Mouse (Mus musculus) G1E-ER4 (cell line): Measurements from ENCODE around the gene AC141477.1. TPM values are rescaled to one million over a fixed set of nuclear protein-coding genes. Genes with fewer than 3 reads are reported as not detected.

Experiments used
- GATA1 ChIP-seq: IDR thresholded peaks from one replicate; pipeline ENCODE4 v1.8.0; 2012; ENCODE audit warnings: low read length, inconsistent platforms
- polyA plus RNA-seq: library from polyadenylated mRNA; stranded (reverse); fragments of >175 nt; gene quantifications from 2 replicates; pipeline ENCODE4 v1.2.3, GENCODE M21; 2012

The AC141477.1 gene
- polyA plus RNA-seq: not detected in 2 replicates

DNA sequence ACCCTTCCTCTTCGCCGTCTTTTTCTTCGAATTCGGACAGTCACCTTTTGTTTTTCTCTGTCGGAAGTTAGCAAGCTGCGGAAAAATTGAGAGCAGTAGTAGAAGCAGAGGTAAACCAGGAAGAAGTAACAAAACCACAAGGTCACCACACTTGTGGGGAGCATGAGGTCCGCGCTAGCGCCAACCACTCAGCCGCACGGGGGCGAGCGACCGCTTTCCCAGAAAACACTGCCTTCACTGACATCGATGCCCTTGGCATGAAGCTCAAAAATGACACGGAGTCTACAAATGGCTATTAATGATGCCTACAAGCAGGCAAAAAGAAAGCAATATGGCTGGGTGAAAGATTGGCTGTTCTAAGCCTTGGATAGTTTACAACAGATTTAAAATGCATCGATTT lies at the start of gene AC141477.1:
TSS of gene AC141477.1 (minus strand) at position 164 of the 400 bp plus-strand sequence.
- no peak for TF ChIP-seq GATA1

DNA sequence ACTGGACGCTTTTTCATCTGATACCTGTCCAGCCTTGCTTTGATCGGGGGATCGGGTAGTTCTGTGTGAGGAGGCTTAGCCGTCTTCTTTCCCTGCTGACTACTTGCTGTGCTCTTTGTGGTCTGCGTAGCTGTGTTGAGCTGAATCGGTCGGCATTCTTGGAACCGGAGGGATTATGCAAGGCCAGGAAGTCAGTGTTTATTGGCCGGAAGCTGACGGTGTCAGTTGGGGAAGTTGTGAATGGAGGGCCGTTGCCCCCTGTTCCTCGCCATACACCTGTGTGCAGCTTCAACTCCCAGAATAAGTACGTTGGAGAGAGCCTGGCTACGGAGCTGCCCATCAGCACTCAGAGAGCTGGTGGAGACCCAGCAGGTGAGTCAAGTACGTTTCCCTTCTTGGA lies 49.0 kb upstream of the AC141477.1 start:
- no peak for TF ChIP-seq GATA1

DNA sequence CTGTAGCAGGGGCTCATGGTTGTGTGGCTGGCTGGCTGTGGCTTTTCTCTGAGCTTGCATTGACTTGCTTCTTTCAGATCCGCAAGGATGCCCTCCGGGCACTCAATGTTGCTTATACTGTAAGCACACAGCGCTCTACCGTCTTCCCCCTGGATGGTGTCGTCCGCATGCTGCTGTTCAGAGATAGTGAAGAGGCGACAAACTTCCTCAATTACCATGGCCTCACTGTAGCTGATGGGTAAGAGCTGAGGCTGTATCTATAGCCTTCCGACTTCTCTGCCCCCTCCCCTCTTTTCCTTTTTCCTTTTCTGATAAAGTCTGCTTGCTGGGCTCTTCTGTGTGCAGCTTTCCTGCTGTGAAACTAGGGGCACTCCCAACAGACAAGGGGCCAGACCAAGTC lies 48.0 kb upstream of the AC141477.1 start:
- no peak for TF ChIP-seq GATA1

DNA sequence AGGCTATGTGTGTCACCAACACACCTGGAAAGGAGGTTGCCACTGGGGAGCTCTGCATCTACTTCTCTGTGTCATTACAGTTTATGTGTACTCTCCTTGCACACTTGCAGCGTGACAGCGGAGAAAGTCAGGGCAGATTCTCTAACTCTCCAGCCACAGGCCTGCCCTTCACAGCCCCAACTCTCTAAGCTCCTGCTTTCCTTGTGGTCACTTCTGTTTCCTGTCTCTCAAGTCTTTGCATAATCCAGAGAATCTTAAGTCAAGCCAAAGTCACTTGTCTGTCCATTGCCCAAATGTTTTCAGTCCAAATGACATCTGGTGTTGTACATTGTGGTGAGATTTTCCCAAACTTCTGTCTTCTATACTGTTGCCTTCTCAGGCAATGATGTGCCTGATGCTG lies 46.1 kb upstream of the AC141477.1 start:
- no peak for TF ChIP-seq GATA1

DNA sequence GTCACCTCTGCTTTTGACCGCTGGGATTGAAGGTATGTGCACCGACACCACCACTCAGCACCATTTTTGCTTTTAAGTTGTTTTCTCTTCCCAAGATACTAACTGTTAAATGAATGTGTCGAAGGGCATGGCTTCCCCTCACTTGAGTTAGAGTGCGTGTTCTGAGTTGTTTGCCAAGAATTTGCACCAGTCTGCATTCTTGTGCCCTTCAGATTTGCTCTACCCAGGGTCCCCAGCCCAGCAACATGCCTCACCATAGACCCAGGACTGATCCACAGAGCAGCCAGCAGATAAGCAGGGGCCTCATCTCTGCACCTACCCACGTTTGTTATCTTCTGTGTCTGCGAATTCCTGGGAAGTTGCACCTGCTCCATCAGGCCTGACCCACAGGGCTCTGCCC lies 41.2 kb upstream of the AC141477.1 start:
- TF ChIP-seq GATA1: no peak

DNA sequence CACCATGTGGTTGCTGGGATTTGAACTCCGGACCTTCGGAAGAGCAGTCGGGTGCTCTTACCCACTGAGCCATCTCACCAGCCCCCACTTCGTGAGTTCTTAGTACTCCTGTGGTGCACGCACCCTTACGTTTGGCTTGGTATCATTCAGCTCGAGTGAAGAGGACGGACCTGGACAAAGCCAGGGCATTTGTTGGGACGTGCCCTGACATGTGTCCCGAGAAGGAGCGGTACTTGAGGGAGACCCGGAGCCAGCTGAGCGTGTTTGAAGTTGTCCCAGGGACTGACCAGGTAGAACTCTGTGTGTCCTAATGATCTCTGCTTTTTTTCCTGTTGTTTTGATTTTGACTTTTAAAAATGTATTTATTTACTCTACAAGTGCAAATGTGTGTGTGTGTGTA lies 40.6 kb upstream of the AC141477.1 start:
- TF ChIP-seq GATA1: no peak

DNA sequence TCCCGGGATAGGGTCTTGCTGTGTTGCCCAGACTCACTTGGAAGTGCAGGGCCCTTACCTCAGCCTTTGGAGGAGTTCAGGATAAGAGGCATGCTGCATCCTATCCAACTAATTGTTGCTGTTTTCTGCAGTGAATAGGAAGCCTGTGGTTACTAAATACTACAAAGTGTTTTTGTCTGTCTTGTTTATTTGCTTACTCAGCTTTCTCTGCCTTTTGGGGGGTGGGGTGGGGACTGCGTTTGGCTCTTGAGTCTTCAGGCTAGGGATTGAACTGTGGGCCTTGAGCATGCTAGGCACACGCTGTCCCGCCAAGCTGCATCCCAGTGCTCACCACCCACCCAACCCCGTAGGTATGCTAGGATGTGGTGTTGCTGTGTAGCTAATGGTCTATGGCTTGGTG lies 33.5 kb upstream of the AC141477.1 start:
- TF ChIP-seq GATA1: no peak

DNA sequence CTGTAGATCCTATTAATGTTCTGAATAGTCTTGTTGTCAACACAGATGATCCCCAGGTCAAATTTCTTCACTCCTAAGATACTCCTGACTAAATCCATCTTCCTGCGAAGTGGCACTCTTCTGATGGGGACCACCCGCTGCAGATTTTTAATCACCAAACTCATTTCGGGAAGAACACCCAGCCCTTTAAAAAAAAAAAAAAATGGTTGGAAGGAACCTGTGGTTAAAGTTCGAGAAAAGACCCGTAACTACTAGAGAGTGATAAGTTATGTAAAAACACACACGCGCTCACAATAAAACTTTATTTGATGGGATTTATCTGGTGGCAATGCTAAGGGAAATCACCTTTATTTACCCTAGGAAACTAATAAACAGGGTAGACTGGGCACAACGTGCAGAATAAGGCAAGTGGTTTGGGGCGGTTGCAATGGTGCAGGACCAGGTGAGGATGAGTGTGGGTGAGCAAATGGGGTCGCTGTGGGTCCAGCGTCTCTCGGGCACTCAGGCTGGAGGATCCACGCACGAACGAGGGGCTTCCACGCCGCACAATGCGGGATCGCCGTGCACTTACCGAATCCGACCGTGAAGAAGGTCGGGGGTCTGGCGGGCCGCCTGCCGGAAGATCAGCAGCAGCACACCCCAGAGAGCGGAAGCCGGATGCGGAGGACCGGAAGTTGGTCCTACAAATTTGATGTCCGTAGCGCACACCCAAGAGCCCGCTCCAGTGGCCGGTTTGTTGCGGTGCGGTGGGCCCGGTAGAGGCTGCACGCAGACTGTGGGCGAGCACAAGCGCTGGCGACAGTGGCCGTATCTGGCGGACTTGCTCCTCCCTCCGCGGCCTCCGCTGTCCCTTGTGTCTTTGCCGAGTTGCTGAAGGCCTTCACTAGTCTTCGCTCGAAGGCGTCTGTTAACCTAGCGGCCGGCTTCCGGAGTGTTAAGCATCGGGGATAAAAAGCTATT lies 28.2 kb upstream of the AC141477.1 start, which contains the start of the genes Mcm3ap and Ybey:
TSS of gene Mcm3ap (plus strand) at position 725 of the 960 bp plus-strand sequence.
TSS of gene Ybey (minus strand) at position 912 of the 960 bp plus-strand sequence.
- TF ChIP-seq GATA1: no peak

DNA sequence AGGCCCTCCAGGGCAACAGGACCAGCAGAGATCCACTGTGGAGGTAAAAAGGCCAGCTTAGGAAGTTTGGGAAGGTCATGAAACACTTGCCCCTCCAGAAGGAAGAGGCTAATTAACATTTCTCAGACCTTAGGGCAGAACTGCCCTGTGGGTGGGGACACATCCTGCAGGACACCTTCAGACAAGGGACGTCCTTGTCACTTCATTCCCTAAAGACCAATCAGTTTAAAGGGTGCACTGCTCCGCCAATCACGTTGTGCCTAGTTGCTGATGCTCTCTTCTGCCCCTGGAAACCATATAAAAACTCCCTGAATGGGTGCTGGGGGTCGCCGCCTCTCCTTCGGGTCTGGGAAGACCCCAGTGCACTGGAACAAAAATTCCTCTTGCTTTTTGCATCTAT lies 22.5 kb upstream of the AC141477.1 start:
- no peak for TF ChIP-seq GATA1

DNA sequence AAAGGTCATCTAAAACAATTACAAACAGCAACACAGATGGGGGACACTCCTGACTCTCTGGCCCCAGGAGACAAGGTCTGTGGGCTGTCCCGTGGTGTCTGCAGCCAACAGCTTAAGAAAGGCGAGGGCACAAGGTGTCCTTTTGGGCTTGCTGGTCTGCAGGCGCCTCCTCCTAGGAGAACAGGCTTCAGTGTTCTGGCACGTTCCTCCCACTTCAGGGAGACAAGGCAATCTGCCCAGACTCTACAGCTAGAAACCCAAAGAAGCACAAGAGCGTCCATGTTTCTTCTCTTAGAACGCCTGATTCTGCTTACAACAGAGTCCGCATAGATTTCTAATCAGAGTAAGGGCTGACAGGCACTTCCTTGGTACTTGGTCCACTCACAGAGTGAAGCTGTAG lies 22.1 kb upstream of the AC141477.1 start:
- no peak for TF ChIP-seq GATA1

DNA sequence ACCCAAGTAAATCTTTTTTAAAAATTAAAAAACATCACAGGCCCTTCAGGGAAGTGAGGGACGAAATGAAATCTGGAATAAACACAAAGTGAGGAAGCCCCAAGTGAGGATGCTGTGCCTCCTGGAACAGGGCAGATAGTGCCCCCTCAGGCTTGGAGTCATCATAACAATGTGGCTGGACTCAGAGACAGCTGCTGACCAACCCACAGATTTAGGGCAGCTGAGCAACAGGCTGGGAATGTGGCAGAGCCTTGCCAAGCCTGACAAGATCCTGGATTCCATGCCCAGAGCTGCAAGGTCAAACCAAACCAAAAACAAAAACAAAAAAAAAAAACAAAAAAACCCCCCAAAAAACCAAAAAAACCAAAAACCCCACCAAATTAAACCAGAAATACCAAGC lies 21.0 kb upstream of the AC141477.1 start:
- no peak for TF ChIP-seq GATA1

DNA sequence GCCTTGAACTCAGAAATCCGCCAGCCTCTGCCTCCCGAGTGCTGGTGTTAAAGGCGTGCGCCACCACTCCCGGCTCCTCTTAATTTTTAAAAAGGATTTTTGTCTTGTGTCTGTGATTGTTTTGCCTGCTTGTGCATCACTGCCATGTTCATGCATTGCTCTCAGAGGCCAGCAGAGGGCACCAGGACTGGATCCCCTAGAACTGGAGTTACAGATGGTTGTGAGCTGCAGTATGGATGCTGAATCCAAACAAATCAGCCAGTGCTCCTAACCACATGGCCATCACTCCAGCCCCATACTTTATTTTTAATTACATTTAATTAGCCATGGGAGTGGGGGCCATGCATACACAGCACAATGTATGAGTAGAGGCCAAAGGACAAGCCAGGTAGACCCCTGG lies 15.0 kb upstream of the AC141477.1 start:
- TF ChIP-seq GATA1: no peak

DNA sequence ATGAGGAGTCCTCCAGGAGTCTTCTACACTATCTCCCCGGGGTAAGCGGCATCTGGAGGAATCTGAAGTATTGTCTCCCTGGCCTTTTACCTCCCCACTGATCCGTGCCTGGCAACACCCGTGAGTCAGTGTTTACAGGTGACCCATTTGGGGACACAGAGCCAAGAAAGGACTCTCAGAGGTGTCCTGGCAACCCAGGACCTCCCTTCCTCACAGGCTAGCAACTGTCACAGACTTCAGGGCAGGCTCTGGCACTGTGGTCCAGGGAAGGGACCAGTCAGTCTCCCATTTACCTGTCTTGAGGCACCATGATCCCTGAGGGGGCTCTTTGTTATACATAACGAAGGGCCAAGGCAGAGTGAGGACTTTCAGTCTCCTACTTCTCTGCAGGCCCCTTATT lies 8.6 kb upstream of the AC141477.1 start, which contains the start of gene 2610028H24Rik:
TSS of gene 2610028H24Rik (plus strand) at position 231 of the 400 bp plus-strand sequence.
- no peak for TF ChIP-seq GATA1

DNA sequence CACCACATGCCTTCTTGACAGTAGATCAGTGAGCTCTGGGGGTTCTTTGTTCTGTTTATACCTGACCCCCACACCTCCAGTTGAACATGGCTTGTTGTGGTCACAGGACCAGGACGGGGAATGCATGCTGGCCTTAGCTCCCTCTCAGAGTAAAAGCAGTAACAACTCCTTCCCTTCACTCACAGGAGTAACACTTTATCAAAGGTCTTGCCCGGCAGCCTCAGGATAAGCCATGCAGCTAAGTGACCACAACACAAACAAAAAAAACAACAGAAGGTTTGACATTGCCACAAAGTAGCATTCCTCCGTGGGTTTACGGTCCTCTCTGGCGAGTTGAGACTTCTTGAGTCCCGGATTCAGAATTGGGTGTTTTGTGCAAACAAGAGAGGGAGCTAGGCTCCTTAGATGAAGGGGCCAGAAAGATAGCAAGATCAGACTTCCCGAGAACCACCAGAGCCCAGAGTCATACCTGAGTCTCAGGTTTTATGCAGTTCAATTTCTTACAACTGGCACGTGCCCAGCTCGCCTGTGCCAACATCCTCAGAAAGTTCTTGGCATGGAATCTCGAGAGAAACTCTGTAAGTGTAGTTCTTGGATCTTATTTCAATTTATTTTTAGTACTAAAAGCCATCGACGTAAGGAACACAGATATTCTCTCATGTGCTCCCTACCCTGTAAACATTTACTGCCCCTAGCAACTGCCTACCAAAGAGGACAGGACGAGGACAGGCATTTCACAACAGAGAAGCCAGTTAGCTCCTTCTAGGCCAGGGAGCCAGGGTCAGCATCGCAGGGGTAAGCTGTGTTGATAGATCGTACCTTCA lies 7.4 kb upstream of the AC141477.1 start:
- no peak for TF ChIP-seq GATA1

DNA sequence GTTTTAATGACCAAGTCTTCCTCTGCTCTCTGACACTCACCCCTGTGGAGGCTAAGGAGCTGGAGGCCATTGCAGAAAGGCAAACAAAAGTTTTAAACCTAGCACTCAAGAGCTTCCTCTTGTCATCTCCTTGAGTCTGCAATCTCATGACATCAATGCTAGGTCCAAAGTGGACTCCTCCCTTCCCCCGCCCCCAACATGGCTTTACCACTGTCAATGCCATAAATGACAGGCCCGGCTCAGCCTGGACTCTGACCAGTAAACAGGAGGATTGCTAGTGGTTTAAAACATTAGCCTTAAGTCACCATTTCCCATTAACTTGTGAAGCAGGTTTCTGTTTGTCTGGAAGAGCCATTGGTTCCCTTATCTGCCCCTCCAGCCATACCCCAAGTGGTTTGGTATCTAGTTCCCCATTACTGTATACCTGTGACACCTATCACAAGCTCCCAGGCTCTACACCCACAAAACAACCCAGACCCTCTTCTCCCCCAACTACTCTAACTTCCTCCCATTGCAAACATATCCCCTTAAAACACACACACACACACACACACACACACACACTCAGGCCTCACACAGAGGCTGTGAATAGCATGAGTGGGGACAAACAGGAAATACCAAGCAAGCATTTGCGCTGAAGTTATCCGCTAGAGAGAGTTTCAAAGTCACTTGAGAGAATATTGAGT lies 5.9 kb upstream of the AC141477.1 start:
- peak; percentile 76 for TF ChIP-seq GATA1
